Mouse (Mus musculus) gastrocnemius, adult 8-10 months (tissue): ENCODE measurements around the gene Neu1. TPM values are rescaled to one million over a fixed set of nuclear protein-coding genes. Genes with fewer than 3 reads are reported as not detected.
A peak's percentile ranks its signal among the peaks of the same experiment; 100 is the strongest.
"Not testable (repeated sequence)": the region's sequence is repeated elsewhere in the genome, so short reads cannot be mapped to it uniquely, and the experiment has no call there.

Source experiments
- DNase-seq, 2 experiments: peaks; one replicate each; pipeline ENCODE4 v3.0.0; 2022; ENCODE audit warnings: low spot score in 2 of 2
- total RNA-seq, 4 experiments: library from RNA; stranded (reverse); gene quantifications; 2 replicates each; pipeline ENCODE4 v1.2.4; 2022

The Neu1 gene
- total RNA-seq, 4 experiments from 2014 or later = 8.8 to 11.6 (median 10.5) TPM

DNA sequence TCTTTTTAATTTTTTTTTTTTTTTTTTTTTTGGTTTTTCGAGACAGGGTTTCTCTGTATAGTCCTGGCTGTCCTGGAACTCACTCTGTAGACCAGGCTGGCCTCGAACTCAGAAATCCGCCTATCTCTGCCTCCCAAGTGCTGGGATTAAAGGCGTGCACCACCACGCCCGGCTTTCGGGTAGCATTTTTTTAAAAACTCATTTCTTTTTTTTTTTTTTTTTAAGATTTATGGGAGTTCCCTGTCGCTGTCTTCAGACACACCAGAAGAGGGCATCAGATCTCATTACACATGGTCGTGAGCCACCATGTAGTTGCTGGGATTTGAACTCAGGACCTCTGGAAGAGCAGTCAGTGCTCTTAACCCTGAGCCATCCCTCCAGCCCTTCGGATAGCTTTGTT, 29.1 kb upstream of the Neu1 start:
- DNase-seq = not testable (repeated sequence)

DNA sequence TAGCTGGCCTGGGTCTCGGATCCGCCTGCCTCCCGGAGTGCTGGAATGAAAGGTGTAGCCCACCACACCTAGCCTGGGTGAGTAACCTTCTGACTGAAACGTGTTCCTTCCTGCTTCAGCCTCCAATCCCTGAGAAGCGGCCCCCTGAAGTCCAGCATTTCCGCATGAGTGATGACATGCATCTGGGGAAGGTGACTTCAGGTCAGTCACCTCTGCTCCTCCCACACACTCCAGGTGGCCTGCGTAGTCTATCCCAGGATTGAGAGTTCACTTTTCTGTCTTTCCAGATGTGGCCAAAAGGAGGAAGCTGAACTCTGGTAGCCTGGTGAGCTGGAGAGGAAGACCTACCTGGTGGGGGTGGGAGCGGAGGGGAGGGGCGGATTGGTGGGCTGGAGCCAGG, 28.2 kb upstream of the Neu1 start:
- DNase-seq = no peak

DNA sequence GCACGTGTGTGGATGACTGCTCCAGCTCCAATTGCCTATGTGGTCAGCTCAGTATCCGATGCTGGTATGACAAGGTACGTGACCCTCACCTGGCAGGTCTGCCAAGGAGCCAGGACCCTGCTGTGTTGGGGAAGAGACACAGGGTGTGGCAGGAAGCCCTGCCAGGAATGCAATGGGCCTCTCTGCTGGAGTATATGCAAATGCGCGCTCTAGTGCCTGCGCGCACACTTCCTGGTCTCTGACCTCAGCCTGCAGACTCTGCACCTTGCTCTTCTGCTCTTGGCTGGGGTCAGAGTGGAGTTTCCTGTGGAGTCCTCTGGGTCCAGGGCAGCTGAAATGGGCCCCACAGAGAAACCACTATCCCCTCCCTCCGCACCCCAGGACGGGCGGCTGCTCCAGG, 20.1 kb upstream of the Neu1 start:
- DNase-seq = no peak

DNA sequence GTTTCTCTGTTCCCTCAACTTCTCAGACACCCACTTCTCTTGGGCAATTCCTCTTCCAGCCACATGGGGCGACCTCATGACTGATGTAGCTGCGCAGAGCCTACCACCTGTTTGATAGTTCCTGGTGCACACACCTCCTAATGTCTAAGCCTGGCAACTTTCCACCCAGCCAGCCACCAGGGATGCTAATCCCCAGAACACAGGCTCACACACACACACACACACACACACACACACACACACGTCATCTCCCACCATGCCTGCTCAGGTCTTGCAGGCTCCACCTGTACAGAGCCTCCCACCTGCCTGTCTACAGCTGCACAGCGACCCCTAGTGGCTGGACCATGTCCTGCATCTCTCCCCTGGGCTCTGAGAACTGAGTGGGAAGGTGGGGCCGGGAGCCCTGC, 19.1 kb upstream of the Neu1 start:
- peak; percentile 56 to 67 for DNase-seq

DNA sequence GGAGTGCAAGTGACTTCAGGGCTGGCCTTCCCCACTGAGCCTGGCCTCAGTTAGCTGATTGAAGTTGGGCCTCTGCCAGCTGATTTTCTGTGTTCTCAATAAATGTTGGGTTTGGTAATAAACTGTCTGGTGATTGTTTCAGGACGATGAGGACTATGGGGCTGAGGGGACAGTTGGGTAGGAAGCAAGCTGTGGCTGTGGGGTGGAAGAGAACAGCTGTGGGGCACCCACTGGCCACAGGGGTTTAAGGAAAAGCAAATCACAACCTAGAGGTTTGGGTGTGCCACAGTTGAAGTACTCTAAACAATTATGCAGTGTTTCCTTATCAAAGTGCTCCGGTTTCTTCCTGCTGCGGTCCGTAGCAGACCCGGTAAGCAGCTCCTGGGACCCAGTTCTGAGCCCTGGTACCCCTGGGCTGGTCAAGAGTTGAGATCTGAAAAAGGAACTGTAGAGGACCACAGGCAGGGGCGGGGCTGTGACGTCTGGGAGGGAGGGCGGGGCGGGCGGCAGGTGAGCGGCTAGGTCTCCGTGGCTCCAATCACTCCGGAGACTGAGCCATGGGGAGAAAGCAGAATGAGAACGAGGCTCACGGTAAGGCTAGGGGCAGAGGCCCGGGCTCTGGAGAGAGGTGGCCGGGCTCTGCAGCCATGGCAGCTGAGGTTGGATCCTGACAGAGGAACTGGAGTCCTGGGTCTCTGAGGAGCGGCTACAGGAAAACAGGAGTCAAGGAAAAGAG, 17.0 kb upstream of the Neu1 start, which contains the start of gene Slc44a4:
Gene Slc44a4, plus strand, starts transcription at position 537 of the 736 bp plus-strand sequence.
- DNase-seq = no peak

DNA sequence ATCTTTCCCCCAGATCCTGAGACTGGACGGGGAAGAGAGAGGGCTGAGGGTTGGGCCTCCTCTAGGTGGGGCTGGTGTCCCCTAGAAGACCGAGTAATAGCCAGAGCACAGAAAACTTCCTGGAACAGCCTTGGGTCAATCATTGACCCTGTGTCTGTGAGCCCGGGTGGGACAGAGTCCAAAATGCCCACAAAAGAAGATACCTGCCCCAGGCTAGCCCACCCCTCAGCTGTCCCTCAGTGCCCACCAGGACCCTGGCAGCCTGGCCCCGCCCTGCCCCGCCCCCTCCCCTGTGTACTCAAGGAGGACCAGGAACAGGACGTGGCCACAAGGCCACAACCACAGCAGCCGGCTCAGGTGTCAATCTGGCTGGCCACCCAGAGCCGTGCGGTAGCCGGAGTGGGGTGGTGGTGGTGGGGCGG, 15.6 kb upstream of the Neu1 start:
- no peak for DNase-seq

DNA sequence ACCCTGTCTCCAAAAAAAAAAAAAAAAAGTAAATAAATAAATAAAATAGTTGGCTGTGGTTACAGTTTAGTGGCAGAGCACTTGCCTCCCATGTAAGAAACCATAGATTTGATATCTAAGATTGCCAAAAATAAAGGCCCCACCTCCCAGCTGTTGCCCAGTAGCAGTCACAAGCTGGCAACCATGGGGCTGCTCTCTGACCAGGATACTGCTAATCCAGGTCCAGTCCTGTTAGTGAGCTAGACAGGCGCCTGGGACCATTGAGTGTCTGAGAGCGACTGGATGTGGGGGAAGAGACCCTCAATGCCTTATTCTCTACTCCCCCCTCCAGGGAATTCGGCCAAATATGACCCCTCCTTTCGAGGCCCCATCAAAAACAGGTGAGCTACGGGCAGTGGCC, 14.7 kb upstream of the Neu1 start:
- DNase-seq = no peak

DNA sequence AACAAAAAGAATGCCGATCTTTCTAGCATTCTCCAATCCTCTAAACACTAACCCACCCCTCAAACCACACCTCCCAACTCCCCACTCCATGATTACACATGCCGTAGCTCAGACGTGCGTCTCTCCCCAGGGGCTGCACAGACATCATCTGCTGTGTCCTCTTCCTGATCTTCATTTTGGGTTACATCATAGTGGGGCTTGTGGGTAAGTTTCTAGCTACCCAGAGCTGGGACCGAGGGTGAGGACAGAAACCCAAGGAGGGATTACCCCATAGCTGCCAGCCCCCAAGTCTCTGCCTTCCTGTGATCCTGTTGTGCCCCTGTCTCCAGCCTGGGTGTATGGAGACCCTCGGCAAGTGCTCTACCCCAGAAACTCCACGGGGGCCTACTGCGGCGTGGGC, 13.9 kb upstream of the Neu1 start:
- no peak for DNase-seq

DNA sequence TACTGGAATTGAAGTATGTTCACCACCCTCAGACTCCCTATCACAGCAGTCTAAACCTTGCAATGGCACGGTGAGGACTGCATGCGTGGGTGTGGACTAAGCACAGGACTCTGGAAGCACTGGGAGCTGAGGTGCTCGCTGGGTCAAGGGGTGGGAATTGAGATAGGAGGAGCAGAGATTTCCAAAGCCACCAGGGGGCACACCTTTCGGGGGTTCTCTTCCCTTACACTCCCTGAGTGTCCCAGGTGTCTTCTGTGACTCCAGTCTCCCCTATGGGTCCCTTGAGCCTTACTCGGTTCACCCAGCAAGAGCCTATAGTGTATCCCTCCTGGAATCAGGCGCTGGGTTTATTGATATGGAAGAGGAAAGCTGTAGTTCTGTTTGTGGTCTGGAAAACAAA, 8.1 kb upstream of the Neu1 start:
- no peak for DNase-seq

DNA sequence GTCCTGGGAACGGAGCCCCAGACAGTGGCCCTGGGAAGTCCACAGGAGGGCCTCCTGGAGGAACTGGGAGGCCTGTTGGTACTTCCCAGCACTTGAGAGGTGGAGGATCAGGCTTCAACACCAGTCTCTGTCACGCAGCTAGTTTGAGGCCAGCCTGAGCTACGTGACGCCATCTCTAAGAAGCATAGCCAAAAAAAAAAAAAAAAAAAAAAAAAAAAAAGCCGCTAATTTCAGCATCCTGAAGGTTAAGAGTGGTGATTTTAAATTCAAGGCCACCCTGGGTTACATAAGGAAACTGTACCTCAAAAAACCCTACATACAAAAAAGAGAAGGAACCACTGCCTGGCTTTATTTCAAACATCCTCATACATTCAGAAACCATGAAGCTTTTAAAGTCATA, 6.8 kb upstream of the Neu1 start:
- no peak for DNase-seq

DNA sequence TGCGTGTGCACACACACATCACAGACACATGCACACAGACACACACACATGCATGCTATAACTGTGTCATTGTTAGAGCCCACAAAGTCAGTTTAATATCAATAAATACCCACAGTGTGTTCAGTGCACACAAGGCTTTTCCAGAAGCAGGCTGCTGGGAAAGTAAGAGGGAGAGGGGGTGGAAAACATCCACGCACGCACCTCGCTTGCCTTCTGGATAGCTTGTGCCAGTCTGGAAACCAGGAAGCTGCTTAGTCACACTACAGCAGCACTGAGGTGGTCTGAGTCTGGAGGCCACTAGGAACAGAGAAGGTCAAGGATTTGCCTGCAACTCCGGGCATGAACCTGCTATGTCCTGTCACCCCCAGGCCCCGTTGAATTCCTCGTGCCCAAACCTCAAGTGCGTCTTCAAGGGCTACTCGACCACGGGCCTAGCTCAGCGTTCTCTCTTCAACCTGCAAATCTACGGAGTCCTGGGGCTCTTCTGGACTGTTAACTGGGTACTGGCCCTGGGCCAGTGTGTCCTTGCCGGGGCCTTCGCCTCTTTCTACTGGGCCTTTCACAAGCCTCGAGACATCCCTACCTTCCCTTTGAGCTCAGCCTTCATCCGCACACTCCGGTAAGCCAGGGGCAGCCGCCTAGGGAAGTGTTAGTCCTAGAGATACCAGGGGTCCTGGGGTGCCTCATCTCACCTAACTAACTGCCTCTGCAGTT, 3.6 kb upstream of the Neu1 start:
- DNase-seq = no peak

DNA sequence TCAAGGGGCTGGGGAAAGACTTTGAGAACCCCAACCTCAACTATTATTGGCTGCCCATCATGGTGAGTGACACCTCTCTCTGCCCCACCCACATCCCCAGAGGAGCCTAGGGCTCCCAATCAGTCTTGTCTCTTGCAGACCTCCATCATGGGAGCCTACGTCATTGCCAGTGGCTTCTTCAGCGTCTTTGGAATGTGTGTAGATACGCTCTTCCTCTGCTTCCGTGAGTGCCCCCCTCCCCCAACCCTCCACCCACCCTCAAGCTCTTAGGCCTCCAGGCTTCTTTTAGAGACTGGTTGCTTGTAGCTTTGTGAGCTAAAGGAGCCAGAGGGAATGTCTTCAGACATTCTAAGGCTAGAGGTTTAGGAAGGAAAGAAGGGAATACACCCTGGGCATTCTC, 2.2 kb upstream of the Neu1 start:
- DNase-seq = no peak

DNA sequence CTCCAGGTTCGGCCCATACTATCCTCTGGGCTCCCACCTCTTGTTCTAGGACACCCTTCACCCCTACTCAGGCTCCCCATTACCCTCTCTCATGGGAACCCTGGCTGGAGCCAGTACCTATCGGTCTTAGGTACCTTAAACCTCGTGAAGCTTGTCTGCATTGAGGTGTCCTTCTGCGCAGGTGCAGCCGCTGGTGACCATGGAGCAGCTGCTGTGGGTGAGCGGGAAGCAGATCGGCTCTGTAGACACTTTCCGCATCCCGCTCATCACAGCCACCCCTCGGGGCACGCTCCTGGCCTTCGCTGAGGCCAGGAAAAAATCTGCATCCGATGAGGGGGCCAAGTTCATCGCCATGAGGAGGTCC, 664 bp downstream of the Neu1 start:
- no peak for DNase-seq

DNA sequence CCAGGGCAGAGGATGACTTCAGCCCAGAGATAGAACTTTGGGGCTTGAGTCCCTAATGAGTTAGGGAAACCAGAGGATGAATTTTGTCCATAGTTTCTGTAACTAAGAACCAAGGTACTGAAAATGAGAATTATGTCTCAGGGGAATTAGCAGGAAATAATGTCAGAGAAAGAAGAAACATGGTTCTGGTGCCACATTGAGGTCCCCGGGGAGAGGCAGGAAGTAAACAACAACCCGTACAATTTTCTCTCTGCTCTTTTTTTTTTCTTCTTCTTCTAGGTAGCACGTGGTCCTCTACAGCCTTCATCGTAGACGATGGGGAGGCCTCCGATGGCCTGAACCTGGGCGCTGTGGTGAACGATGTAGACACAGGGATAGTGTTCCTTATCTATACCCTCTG, 1.2 kb downstream of the Neu1 start:
- no peak for DNase-seq

DNA sequence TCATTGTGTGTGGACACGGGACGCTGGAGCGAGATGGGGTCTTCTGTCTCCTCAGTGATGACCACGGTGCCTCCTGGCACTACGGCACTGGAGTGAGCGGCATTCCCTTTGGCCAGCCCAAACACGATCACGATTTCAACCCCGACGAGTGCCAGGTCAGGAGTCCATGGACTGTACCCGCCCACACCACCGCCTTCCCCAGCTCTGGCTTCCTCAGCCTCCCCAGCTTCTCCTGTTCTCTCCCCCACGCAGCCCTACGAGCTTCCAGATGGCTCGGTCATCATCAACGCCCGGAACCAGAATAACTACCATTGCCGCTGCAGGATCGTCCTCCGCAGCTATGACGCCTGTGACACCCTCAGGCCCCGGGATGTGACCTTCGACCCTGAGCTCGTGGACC, 3.0 kb downstream of the Neu1 start:
- no peak for DNase-seq

DNA sequence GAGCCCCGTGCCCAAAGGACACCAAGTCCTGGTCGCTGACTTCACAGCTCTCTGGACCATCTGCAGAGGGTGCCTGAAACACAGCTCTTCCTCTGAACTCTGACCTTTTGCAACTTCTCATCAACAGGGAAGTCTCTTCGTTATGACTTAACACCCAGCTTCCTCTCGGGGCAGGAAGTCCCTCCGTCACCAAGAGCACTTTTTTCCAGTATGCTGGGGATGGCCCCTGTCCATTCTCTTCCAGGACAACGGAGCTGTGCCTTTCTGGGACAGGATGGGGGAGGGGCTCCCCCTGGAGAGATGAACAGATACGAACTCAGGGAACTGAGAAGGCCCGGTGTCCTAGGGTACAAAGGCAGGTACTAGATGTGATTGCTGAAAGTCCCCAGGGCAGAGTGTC, 3.8 kb downstream of the Neu1 start:
- DNase-seq = no peak

DNA sequence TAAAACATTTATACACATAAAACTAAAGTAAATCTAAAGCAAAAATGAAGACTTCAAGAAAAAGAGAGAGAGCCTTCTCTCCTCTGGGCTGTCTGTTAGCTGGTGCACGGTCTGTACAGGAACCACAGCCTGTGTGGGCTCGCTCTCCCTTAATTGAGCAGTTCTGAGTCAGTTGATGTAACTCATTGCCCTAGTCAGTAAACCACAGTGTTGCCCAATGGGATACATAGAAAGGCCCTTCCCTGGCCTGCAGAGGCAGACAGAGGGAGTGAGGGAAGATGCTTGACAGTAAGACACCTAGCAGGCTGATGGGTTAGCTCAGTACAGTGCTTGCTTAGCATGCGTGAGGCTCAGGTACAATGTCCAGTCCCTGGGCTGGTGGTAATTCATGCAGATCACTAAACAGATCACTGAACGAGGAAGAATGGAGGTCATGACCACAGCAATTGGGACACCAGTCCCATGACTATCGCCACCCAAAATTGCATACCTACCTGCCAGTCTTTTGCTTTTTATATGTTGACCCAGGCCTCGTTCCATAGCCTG, 7.0 kb downstream of the Neu1 start:
- no peak for DNase-seq

DNA sequence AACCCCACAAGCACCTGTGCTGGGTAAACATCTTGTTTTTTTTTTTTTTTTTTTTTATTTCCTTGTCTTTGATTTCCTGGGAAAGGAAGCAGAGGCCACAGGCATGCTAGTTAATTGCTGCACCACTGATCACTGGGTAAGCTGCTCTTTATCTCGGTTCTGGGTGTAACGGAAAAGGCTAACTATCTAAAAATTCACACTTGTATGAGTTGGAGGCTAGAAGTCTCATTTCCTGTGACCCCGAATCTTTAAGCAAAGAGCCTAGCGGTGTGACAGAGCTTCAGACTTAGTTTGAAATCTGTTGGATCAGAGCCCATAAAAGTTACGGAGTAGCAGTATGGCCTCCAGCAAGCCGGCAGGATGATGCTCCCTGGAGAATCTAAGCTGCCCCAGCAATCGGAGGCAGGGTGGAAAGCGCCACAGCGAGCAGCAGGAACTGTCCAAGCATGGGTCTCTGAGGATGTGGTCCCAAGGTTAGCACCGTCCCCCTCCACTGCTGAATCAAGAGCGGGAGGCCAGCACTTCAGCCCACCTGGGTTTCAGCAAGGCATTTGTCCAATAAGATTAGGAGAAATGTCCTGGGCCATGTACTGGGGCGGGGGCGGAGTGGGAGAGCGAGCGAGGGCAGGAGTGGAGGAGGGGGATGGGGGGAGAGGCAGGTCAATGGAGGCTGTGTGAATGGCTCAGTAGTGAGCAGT, 10.4 kb downstream of the Neu1 start:
- no peak for DNase-seq

DNA sequence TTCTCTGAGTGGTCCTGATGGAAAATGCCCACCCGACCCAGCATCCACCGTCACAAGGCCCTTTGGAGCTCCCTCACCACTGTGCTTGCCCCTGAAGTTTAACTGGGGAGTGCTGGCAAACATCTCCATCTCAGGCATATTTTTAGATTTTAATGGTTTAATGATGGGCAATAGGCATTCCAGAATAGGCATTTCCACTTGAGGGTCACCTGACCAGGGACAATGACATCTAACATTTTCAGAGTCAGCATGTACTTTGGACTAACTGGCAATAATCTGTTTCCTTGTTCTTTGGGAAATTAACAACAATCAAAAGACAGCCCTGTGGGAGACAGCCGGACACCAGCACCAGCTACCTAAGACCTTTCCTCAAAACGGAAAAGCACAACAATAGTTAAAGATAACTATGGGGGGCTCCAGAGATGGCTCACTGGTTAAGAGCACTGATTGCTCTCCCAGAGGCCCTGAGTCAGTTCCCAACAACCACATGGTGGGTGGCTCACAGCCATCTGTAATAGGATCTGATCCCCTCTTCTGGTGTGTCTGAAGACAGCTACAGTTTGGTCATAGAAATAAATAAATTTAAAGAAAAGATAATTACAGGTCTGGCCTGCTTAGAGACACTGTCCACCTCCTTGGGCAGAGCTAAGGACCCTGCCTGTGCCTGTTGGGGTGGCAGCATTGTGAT, 12.2 kb downstream of the Neu1 start:
- DNase-seq = no peak

DNA sequence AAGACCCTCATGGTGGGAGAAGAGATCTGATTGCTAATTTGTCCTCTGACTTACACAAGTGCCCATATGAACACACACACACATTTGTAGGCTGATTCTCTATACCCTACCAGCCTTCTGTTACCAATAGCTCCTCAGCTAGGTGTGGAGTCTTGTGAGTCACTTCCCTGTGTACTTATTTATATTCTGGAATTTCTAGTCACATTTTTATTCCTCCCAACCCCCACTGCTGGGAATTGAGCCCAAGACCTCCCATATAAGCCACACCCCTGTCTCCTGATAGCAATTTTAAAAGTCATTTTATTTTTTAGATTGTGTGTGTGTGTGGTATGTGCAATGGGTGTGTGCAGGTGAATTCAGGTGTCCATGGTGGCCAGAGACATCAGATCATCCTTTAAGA, 13.3 kb downstream of the Neu1 start:
- DNase-seq = no peak

DNA sequence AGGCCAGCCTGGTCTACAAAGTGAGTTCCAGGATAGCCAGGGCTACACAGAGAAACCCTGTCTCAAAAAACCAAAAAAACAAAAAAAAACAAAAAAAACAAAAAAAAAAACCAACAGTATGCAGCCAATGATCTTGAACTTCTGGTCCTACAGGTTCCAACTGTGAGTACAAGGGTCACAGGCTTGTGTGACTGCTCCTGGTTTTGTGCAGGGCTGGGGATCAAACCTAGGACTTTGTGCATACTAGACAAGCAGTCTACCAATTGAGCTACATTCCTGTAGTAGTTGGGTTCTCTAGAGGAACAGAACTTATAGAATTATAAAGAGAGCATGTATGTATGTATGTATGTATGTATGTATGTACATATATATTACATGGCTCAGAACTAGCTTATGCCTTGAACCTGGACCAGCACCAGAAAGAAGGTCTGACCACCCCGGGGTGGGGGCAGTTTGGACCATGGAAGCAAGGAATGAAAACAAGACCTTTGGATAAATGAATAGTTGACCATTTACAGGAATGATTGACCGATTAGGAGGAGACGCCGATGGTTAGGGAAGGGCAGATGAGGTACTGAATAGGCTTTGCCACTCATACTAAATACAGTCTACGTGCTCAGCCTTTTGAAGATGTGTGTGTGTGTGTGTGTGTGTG, 15.6 kb downstream of the Neu1 start:
- DNase-seq = no peak
